7 mouse cellular contexts compared by ENCODE assay signal in the genomic region with DNA sequence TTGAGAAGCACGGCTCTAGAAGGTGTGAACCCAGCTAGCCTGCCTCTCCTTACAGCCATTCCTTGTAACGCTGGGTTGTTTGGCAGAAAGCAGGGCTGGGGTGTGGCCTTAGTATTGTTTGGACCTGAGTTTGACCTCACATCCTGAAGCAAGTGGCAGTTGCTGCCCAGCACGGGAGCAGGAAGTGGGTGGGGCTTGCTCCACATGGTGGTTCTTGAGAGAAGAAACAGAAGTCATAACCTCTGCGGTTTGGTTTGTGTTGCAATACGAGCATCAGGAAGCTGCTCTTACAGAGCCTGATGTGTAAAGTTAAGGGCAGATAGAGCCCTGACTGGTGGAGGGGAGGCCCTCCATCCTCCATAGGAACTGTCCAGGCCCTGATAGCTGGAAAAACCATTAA. TPM values are rescaled to one million over a fixed set of nuclear protein-coding genes. Genes with fewer than 3 reads are reported as not detected.
DNase-seq lines count a peak whose midpoint lies in the region; TF ChIP-seq lines count a peak whose summit lies in the region.

No protein-coding gene starts in this region.

- no peaks in the 10 kb centered on the region for H3K27me3 ChIP-seq in E14TG2a.4 (ENCODE audit: insufficient read depth, low read length)
- no peaks in the 10 kb centered on the region for H3K27me3 ChIP-seq in thymus, adult 2 months (ENCODE audit: control insufficient read depth, insufficient read depth, low read length)

- no peaks in the 10 kb centered on the region for H3K36me3 ChIP-seq in E14TG2a.4 (ENCODE audit: insufficient read depth, low read length)
- no peaks in the 10 kb centered on the region for H3K36me3 ChIP-seq in thymus, adult 2 months (ENCODE audit: control insufficient read depth, insufficient read depth, low read length)

- no peak for TF ChIP-seq CTCF in E14TG2a.4 (conservative IDR thresholded peaks at IDR 0.05; ENCODE audit: low read length)
- TF ChIP-seq CTCF in thymus, adult 2 months (IDR thresholded peaks at IDR 0.05; ENCODE audit: borderline replicate concordance, control insufficient read depth, extremely low read depth, insufficient read depth, low read length, poor library complexity): no peak

- under 1% methylated on average over 5 of the region's 5 CpGs for WGBS in thymus, adult 2 months

- TF ChIP-seq POLR2A in thymus, adult 2 months (IDR thresholded peaks at IDR 0.05; ENCODE audit: control insufficient read depth, extremely low read depth, insufficient read depth, low read length, poor library complexity): peak; percentile 47; the same call in 1 of the 2 replicates

- H3K4me1 ChIP-seq in E14TG2a.4 (replicated peaks; ENCODE audit: low read depth, low read length): peaks cover 75% of the 10 kb centered on the region
- peaks cover 58% of the 10 kb centered on the region for H3K4me1 ChIP-seq in thymus, adult 2 months (replicated peaks; ENCODE audit: control insufficient read depth, insufficient read depth, low read length)

- peak; percentile 73 to 82 for DNase-seq in adrenal gland, adult (ENCODE audit: inconsistent age in 2 of 2, low spot score in 1 of 2)
- DNase-seq in gastrocnemius, postnatal 25 days: peak; percentile 78
- DNase-seq in kidney, adult 9 months: peak; percentile 87
- peak; percentile 97 for DNase-seq in lung, postnatal 25 days (ENCODE audit: low spot score)
- DNase-seq in thymus, adult 2 months: peak; percentile 91
- DNase-seq in frontal cortex, postnatal 14 days (ENCODE audit: low spot score in 2 of 2): no peak

- H3K27ac ChIP-seq in thymus, adult 2 months (ENCODE audit: control insufficient read depth, insufficient read depth, low read length): peak overlapping the region; percentile 99

- 0 out of 2 replicates have a peak overlapping the region, but pooled peaks have one; percentile 26 for H3K4me3 ChIP-seq in E14TG2a.4 (replicated peaks; ENCODE audit: low read length)
- H3K4me3 ChIP-seq in thymus, adult 2 months (ENCODE audit: control insufficient read depth, insufficient read depth, low read length): no peak overlapping the region

- H3K9me3 ChIP-seq in E14TG2a.4 (ENCODE audit: low read length): peaks cover 19% of the 10 kb centered on the region

RNA-seq across cellular contexts. Expression of gene Lbr, which starts 17.8 kb away (rescaled TPM):
- total RNA-seq in gastrocnemius, postnatal 25 days (2021): 10 to 100 TPM; 17.8 to 18.7 TPM
- polyA plus RNA-seq in thymus, adult 2 months (2012; rRNA removed): 183 and 201 TPM in 2 replicates

Comparison
In these comparisons a context has a peak if more than half of its experiments do, and no peak if none do; other contexts are left out.
1. DNase-seq: peak in adrenal gland, adult (2 of 2), gastrocnemius, postnatal 25 days (single experiment), kidney, adult 9 months (single experiment), lung, postnatal 25 days (single experiment) and thymus, adult 2 months (single experiment); none in frontal cortex, postnatal 14 days (0 of 2).